Mouse (Mus musculus) thymus, adult 18-20 months (tissue): Measurements from ENCODE around the gene Cog1.

ENCODE experiments used
- DNase-seq, 2 experiments: peaks; one replicate each; pipeline ENCODE4 v3.0.0; 2022; ENCODE audit warnings: mixed read lengths in 2 of 2

Gene Cog1

DNA sequence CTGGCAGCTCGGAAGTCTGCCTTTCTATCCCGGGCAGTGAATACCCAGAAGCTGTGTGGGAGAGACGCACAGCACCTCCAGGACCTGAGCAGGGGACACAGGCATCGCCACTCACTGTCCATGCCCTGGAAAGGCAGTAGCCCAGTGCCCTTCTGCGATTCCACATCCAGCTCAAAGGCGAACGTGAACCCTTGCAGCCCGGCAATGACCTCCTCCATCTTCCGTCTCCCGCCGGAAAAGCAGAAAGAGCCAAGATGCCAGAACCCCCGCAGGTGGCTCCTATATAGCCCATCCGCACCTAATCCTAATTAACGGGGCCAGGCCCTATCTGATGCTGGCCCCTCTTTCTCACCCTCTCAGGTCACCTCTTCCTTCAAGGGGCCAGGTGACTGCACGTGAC, 60.3 kb downstream of the Cog1 start:
- DNase-seq = no peak

GRCm38 (mm10) chr11:113709731-113710256, 60.8 kb downstream of the Cog1 start, which contains the start of gene Cpsf4l:
Gene Cpsf4l (minus strand): TSS chr11:113710017.
- DNase-seq = peak; percentile 64 to 78

- no peak for DNase-seq
These were observed 61.3 kb downstream of the Cog1 start for GRCm38 (mm10) chr11:113710257-113710777.

- DNase-seq = no peak
These were observed 62.1 kb downstream of the Cog1 start for GRCm38 (mm10) chr11:113711061-113711460.

DNA sequence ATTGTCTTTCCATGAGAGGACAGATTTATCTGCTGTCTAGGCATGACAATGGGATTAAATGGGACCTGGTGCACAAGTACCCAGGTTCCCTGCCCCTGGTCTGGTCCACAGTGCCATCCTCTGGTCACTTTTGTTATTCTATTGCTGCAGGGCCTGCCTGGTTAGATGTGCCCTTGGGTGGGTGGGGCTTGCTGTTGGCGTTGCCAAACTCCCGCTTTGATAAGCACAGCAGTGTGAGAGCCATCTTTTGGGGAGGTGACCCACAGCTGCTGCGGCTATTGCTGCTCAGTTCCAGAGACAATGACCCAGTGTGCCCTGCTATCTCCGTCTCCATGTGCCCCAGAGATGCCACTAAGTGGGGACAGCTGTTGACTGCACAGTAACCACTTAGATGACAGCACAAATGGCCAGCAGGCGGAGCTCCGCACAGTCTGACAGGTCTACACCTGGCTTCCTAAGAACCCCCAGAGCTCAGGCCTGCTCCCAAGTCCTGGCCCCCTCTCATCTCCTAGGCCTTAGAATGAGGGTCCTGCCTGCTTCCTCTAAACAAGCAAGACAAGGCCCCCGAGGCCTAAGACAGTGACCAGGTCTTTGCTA, 66.2 kb downstream of the Cog1 start:
- no peak for DNase-seq

DNA sequence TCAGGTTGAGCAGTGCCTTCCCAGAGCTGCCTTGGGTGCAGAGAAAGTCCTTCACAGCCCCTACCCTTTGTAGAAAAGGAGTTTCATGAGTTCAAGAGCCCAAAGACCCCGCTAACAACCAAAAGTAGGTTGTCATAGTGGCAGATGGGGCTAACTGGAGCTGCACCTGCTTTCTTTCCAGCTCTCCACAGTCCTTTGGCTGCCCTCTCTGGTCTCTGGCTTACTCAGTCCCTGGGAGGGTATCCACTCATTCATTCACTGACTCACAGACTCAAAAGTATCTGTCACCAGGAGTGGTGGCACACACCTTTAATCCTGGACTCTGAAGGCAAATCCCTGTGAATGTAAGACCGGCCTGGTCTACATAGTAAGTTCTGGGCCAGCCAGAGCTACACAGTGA, 67.2 kb downstream of the Cog1 start:
- DNase-seq = no peak
